Mouse (Mus musculus): Measurements from ENCODE around the gene Sirt3. TPM values are rescaled to one million over a fixed set of nuclear protein-coding genes. Genes with fewer than 3 reads are reported as not detected.

Sirt3 gene
- polyA plus RNA-seq, 1 experiment from 2014 or later, result 32.4 TPM

- H3K4me3 ChIP-seq, result peak within 1 kb of the TSS; percentile 80
- peaks cover 60% of the 10 kb centered on the region for H3K36me3 ChIP-seq
- peak within 1 kb of the TSS; percentile 97 for H3K4me2 ChIP-seq (replicated peaks)
- no peaks in the 10 kb centered on the region for H3K27me3 ChIP-seq (replicated peaks)
- WGBS, result under 1% methylated on average over 50 of the region's 50 CpGs
- H3K27ac ChIP-seq, result peak within 1 kb of the TSS; percentile 69
- H3K9ac ChIP-seq, result peak within 1 kb of the TSS; percentile 94
- H3K4me1 ChIP-seq, result peaks cover 38% of the 10 kb centered on the region
- H3K9me3 ChIP-seq, result no peaks in the 10 kb centered on the region
- ATAC-seq (ENCODE audit: low FRiP score, low read depth), result peak; percentile 75
Observed at GRCm38 (mm10) chr7:140856785-140857549, 25.1 kb downstream of the Sirt3 start, which contains the start of gene Ric8a. Gene Ric8a, plus strand, starts transcription at chr7:140856957.

- WGBS, result 1% methylated on average over 51 of the region's 51 CpGs
- H3K9ac ChIP-seq, result peak within 1 kb of the TSS; percentile 94
- peak within 1 kb of the TSS; percentile 69 for H3K27ac ChIP-seq
- no peaks in the 10 kb centered on the region for H3K27me3 ChIP-seq (replicated peaks)
- H3K4me3 ChIP-seq, result peak within 1 kb of the TSS; percentile 80
- H3K4me1 ChIP-seq, result peaks cover 38% of the 10 kb centered on the region
- peaks cover 58% of the 10 kb centered on the region for H3K36me3 ChIP-seq
- no peaks in the 10 kb centered on the region for H3K9me3 ChIP-seq
- peak; percentile 84 for ATAC-seq (ENCODE audit: low FRiP score, low read depth)
- H3K4me2 ChIP-seq (replicated peaks), result peak within 1 kb of the TSS; percentile 97
Observed at GRCm38 (mm10) chr7:140855860-140856784, 26.0 kb downstream of the Sirt3 start, which contains the start of gene Gm45785. Gene Gm45785, minus strand, starts transcription at chr7:140856331.

GRCm38 (mm10) chr7:140855181-140855580, 26.9 kb downstream of the Sirt3 start:
- peaks cover 37% of the 10 kb centered on the region for H3K4me1 ChIP-seq
- no peaks in the 10 kb centered on the region for H3K9me3 ChIP-seq
- H3K9ac ChIP-seq, result peak overlapping the region; percentile 94
- WGBS, result 77% methylated on average over 9 of the region's 9 CpGs
- peaks cover 50% of the 10 kb centered on the region for H3K36me3 ChIP-seq
- no peak overlapping the region for H3K27ac ChIP-seq
- H3K4me3 ChIP-seq, result peak overlapping the region; percentile 80
- ATAC-seq (ENCODE audit: low FRiP score, low read depth), result no peak
- no peaks in the 10 kb centered on the region for H3K27me3 ChIP-seq (replicated peaks)
- H3K4me2 ChIP-seq (replicated peaks), result peak overlapping the region; percentile 97

GRCm38 (mm10) chr7:140854483-140854882, 27.6 kb downstream of the Sirt3 start:
- Histone ChIP-seq H3K27ac (no peak overlapping the region), H3K9me3 (no peaks in the 10 kb centered on the region), H3K36me3 (peaks cover 43% of the 10 kb centered on the region), H3K4me3 (no peak overlapping the region), H3K4me2 (replicated peaks) (peak overlapping the region; percentile 97; the same call in 1 of the 2 replicates), H3K9ac (no peak overlapping the region), H3K27me3 (replicated peaks) (no peaks in the 10 kb centered on the region), H3K4me1 (peaks cover 30% of the 10 kb centered on the region)
- no peak for ATAC-seq (ENCODE audit: low FRiP score, low read depth)
- WGBS, result 93% methylated on average over 18 of the region's 18 CpGs

GRCm38 (mm10) chr7:140853386-140853785, 28.7 kb downstream of the Sirt3 start:
- no peaks in the 10 kb centered on the region for H3K27me3 ChIP-seq (replicated peaks)
- 88% methylated on average over 9 of the region's 9 CpGs for WGBS
- ATAC-seq (ENCODE audit: low FRiP score, low read depth), result no peak
- no peak overlapping the region for H3K9ac ChIP-seq
- H3K4me3 ChIP-seq, result no peak overlapping the region
- no peaks in the 10 kb centered on the region for H3K9me3 ChIP-seq
- H3K36me3 ChIP-seq, result peaks cover 33% of the 10 kb centered on the region
- no peak overlapping the region for H3K27ac ChIP-seq
- no peak overlapping the region for H3K4me2 ChIP-seq (replicated peaks)
- H3K4me1 ChIP-seq, result peaks cover 19% of the 10 kb centered on the region

GRCm38 (mm10) chr7:140851916-140852315, 30.2 kb downstream of the Sirt3 start:
- Histone ChIP-seq H3K9me3 (no peaks in the 10 kb centered on the region), H3K4me2 (replicated peaks) (no peak overlapping the region), H3K27me3 (replicated peaks) (no peaks in the 10 kb centered on the region), H3K36me3 (peaks cover 33% of the 10 kb centered on the region), H3K4me3 (no peak overlapping the region), H3K27ac (no peak overlapping the region), H3K4me1 (peaks cover 11% of the 10 kb centered on the region), H3K9ac (no peak overlapping the region)
- WGBS, result 96% methylated on average over 4 of the region's 4 CpGs
- no peak for ATAC-seq (ENCODE audit: low FRiP score, low read depth)

GRCm38 (mm10) chr7:140848591-140848990, 33.5 kb downstream of the Sirt3 start:
- no peaks in the 10 kb centered on the region for H3K27me3 ChIP-seq (replicated peaks)
- no peak for ATAC-seq (ENCODE audit: low FRiP score, low read depth)
- no peaks in the 10 kb centered on the region for H3K4me1 ChIP-seq
- 94% methylated on average over 10 of the region's 10 CpGs for WGBS
- H3K36me3 ChIP-seq, result peaks cover 23% of the 10 kb centered on the region
- no peak overlapping the region for H3K9ac ChIP-seq
- H3K27ac ChIP-seq, result no peak overlapping the region
- no peak overlapping the region for H3K4me2 ChIP-seq (replicated peaks)
- H3K4me3 ChIP-seq, result no peak overlapping the region
- H3K9me3 ChIP-seq, result no peaks in the 10 kb centered on the region

- Histone ChIP-seq H3K9me3 (no peaks in the 10 kb centered on the region), H3K4me2 (replicated peaks) (no peak within 1 kb of the TSS), H3K27me3 (replicated peaks) (no peaks in the 10 kb centered on the region), H3K4me1 (no peaks in the 10 kb centered on the region), H3K36me3 (peaks cover 17% of the 10 kb centered on the region), H3K4me3 (no peak within 1 kb of the TSS), H3K27ac (no peak within 1 kb of the TSS), H3K9ac (no peak within 1 kb of the TSS)
- 75% methylated on average over 11 of the region's 11 CpGs for WGBS
- ATAC-seq (ENCODE audit: low FRiP score, low read depth), result no peak
Observed at GRCm38 (mm10) chr7:140847755-140848580, 34.1 kb downstream of the Sirt3 start, which contains the start of gene Odf3. Gene Odf3, plus strand, starts transcription at chr7:140847805.

- H3K4me3 ChIP-seq, result no peak overlapping the region
- no peak for ATAC-seq (ENCODE audit: low FRiP score, low read depth)
- peaks cover 4% of the 10 kb centered on the region; the same call in 1 of the 2 replicates for H3K36me3 ChIP-seq
- no peak overlapping the region for H3K9ac ChIP-seq
- H3K27me3 ChIP-seq (replicated peaks), result no peaks in the 10 kb centered on the region; the same call in 1 of the 2 replicates
- no peaks in the 10 kb centered on the region for H3K4me1 ChIP-seq
- no peak overlapping the region for H3K27ac ChIP-seq
- H3K9me3 ChIP-seq, result no peaks in the 10 kb centered on the region
- H3K4me2 ChIP-seq (replicated peaks), result no peak overlapping the region
- 91% methylated on average over 10 of the region's 10 CpGs for WGBS
Observed at GRCm38 (mm10) chr7:140846676-140847075, 35.4 kb downstream of the Sirt3 start.

GRCm38 (mm10) chr7:140845683-140846082, 36.4 kb downstream of the Sirt3 start:
- no peaks in the 10 kb centered on the region for H3K36me3 ChIP-seq
- H3K27me3 ChIP-seq (replicated peaks), result peaks cover 4% of the 10 kb centered on the region; the same call in 1 of the 2 replicates
- no peak for ATAC-seq (ENCODE audit: low FRiP score, low read depth)
- H3K27ac ChIP-seq, result no peak overlapping the region
- H3K4me3 ChIP-seq, result no peak overlapping the region
- no peaks in the 10 kb centered on the region for H3K4me1 ChIP-seq
- no peak overlapping the region for H3K4me2 ChIP-seq (replicated peaks)
- H3K9me3 ChIP-seq, result no peaks in the 10 kb centered on the region
- H3K9ac ChIP-seq, result no peak overlapping the region
- WGBS, result 67% methylated on average over 4 of the region's 4 CpGs

GRCm38 (mm10) chr7:140844905-140845665, 37.0 kb downstream of the Sirt3 start, which contains the start of gene Scgb1c1:
Gene Scgb1c1, plus strand, starts transcription at chr7:140845547.
- Histone ChIP-seq H3K4me2 (replicated peaks) (no peak within 1 kb of the TSS), H3K27ac (no peak within 1 kb of the TSS), H3K27me3 (replicated peaks) (peaks cover 4% of the 10 kb centered on the region; the same call in 1 of the 2 replicates), H3K4me3 (no peak within 1 kb of the TSS), H3K36me3 (no peaks in the 10 kb centered on the region), H3K9ac (no peak within 1 kb of the TSS), H3K4me1 (no peaks in the 10 kb centered on the region), H3K9me3 (no peaks in the 10 kb centered on the region)
- peak; percentile 77 for ATAC-seq (ENCODE audit: low FRiP score, low read depth)
- WGBS, result 35% methylated on average over 14 of the region's 14 CpGs
